Mouse (Mus musculus) neural tube, embryonic 15.5 days (tissue): Measurements from ENCODE around the gene Ptprg. TPM values are rescaled to one million over a fixed set of nuclear protein-coding genes. Genes with fewer than 3 reads are reported as not detected.
A peak's percentile ranks its signal among the peaks of the same experiment; 100 is the strongest.

ENCODE experiments used
- ATAC-seq: fragments of 200-750 bp; cut with Nextera tagmentation; 2 replicates; pipeline ENCODE4 v1.8.0; 2017; ENCODE audit warnings: mild to moderate bottlenecking, moderate TSS enrichment, moderate library complexity; ENCODE audit not compliant: low FRiP score
- H3K27ac ChIP-seq: fragments of 300-500 bp; sonication (generic); replicated peaks from 2 replicates; pipeline ENCODE4 v1.5.1; 2015; ENCODE audit warnings: mild to moderate bottlenecking, inconsistent platforms
- H3K27me3 ChIP-seq: fragments of 300-500 bp; sonication (generic); replicated peaks from 2 replicates; pipeline ENCODE4 v1.6.1; 2015; ENCODE audit warnings: inconsistent platforms
- H3K36me3 ChIP-seq: fragments of 300-500 bp; sonication (generic); 2 replicates; pipeline ENCODE4 v1.6.1; 2015; ENCODE audit warnings: inconsistent platforms
- H3K4me1 ChIP-seq: fragments of 300-500 bp; sonication (generic); 2 replicates; pipeline ENCODE4 v1.6.1; 2015; ENCODE audit warnings: inconsistent platforms
- H3K4me2 ChIP-seq: fragments of 300-500 bp; sonication (generic); 2 replicates; pipeline ENCODE4 v1.6.1; 2015; ENCODE audit warnings: inconsistent platforms, mild to moderate bottlenecking, moderate library complexity
- H3K4me3 ChIP-seq: fragments of 300-500 bp; sonication (generic); replicated peaks from 2 replicates; pipeline ENCODE4 v1.5.1; 2015; ENCODE audit warnings: mild to moderate bottlenecking, inconsistent platforms
- H3K9ac ChIP-seq: fragments of 300-500 bp; sonication (generic); replicated peaks from 2 replicates; pipeline ENCODE4 v1.6.1; 2015; ENCODE audit warnings: mild to moderate bottlenecking, inconsistent platforms
- H3K9me3 ChIP-seq: fragments of 300-500 bp; sonication (generic); replicated peaks from 2 replicates; pipeline ENCODE4 v1.6.1; 2016; ENCODE audit warnings: inconsistent platforms
- WGBS: fragments of 180-500 bp; shearing (Covaris S2); methylation state at CpG from one replicate; pipeline ENCODE4 v1.1.7; 2015; ENCODE audit warnings: mixed read lengths; 5-methylcytosine and 5-hydroxymethylcytosine counted together
- polyA plus RNA-seq: library from polyadenylated mRNA; unstranded; fragments of >200 nt; fragmentation: Nextera tagmentation; extraction: Ambion mirVana; gene quantifications from 2 replicates; pipeline ENCODE4 v1.2.1, GENCODE M21; 2015

Gene Ptprg
- polyA plus RNA-seq, 1 experiment from 2014 or later = 40.4 TPM

DNA sequence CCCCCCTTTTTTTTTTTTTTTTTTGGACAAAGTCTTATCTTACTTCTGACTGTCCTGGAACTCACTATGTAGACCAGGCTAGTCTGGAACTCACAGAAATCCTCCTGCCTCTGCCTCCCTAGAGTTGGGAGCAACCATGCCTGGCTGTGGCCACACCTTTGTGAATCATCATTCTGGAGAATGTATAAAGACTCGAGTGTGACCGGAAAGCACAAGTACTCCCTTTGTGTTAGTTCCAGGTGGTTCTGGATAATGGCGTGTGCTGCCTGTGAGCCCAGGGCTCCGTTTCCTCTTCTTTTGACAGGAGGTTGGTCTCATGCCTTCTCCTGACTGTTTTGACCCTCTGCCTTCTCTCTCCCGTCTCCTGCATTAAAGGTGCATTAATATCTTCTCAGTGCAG is 41.0 kb downstream of the Ptprg start:
- WGBS = 75% methylated on average over 5 of the region's 5 CpGs
- no peaks in the 10 kb centered on the region for H3K36me3 ChIP-seq
- peaks cover 32% of the 10 kb centered on the region for H3K4me1 ChIP-seq
- no peaks in the 10 kb centered on the region for H3K27me3 ChIP-seq
- H3K27ac ChIP-seq = no peak overlapping the region
- H3K9ac ChIP-seq = no peak overlapping the region
- no peak overlapping the region for H3K4me3 ChIP-seq
- H3K4me2 ChIP-seq = no peak overlapping the region
- no peaks in the 10 kb centered on the region for H3K9me3 ChIP-seq
- ATAC-seq = no peak

DNA sequence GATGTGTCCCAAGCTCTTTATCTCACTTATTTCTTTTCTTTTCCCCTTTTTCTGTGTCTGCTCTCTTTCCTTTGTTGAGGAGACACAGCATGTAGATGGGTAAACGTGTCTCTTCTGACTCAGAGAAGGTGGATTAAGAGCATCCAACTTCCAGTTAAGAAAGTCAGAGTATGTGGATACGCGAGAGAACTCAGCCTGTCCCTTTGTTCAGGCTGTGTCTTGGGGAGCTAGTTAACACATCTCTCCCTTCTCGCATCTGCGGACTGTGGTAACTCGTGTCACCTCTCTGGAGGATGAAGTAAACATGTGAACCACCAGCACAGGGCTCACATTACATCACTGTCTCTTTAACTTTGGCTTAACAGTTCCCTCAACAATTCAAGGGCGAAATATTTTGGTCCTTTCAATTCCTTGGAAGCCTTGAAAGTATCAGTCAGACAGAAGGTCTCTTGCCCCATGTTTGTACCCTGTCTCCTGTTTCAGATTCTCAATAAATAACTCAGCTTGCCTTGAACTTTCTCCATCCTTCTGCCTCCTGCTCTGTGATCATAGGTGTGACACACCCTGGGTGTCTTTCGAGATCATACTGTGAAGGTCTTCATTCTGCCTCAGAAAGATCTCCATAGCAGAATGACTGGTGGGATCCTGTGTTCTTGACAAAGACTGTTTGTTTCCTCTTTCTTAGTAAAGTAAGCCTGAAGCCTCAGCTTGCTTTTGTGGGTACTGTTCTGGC is 51.0 kb downstream of the Ptprg start:
- H3K4me2 ChIP-seq = no peak overlapping the region
- H3K4me1 ChIP-seq = peaks cover 25% of the 10 kb centered on the region
- no peaks in the 10 kb centered on the region for H3K9me3 ChIP-seq
- H3K4me3 ChIP-seq = no peak overlapping the region
- no peak overlapping the region for H3K9ac ChIP-seq
- H3K27ac ChIP-seq = no peak overlapping the region
- no peak for ATAC-seq
- no peaks in the 10 kb centered on the region for H3K27me3 ChIP-seq
- no peaks in the 10 kb centered on the region for H3K36me3 ChIP-seq
- 77% methylated on average over 8 of the region's 8 CpGs for WGBS

- H3K27ac ChIP-seq = no peak overlapping the region
- H3K4me2 ChIP-seq = no peak overlapping the region
- H3K27me3 ChIP-seq = no peaks in the 10 kb centered on the region
- peaks cover 23% of the 10 kb centered on the region for H3K4me1 ChIP-seq
- H3K9ac ChIP-seq = no peak overlapping the region
- no peak overlapping the region for H3K4me3 ChIP-seq
- no peaks in the 10 kb centered on the region for H3K36me3 ChIP-seq
- no peaks in the 10 kb centered on the region for H3K9me3 ChIP-seq
- ATAC-seq = peak; percentile 33; the same call in 1 of the 2 replicates
- 45% methylated on average over 8 of the region's 8 CpGs for WGBS
Observed at GRCm38 (mm10) chr14:11608366-11608765, 55.0 kb downstream of the Ptprg start.

DNA sequence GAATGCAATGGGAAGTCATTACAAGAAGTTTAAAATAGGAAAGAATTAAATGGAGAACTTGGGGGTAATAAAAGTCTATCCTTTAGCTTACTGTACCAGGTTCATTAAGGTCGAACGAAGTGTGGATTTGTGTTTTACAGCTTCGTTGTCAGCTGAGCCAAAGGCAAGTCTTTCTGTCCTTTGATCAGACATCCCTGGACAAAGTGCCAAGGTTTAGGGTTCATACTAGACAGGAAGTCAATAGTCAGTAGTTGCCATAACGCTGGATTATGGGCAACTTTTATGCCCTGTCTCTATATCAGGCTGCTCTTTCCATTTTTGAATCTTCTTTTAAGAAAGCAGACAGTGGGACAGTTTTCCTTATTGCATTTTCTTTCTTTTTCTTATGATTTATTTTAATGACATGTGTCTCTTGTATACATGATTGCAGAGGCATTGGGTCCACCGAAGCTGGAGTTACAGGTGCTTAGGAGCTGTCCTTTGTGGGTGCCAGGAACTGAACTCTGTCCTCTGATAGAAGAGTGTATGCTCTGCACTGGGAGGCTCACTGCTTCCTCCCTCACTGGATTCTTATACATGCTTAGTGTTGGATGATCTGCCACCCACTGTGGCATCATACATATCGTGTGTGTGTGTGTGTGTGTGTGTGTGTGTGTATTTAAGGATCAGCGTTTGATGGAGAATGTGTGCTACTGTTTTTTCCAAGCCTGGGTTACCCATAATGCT is 56.7 kb downstream of the Ptprg start:
- Histone ChIP-seq H3K9ac (no peak overlapping the region), H3K27me3 (no peaks in the 10 kb centered on the region), H3K27ac (no peak overlapping the region), H3K4me2 (no peak overlapping the region), H3K4me3 (no peak overlapping the region), H3K36me3 (no peaks in the 10 kb centered on the region), H3K4me1 (peaks cover 23% of the 10 kb centered on the region), H3K9me3 (no peaks in the 10 kb centered on the region)
- WGBS = 71% methylated on average over 7 of the region's 7 CpGs
- no peak for ATAC-seq

- no peaks in the 10 kb centered on the region for H3K27me3 ChIP-seq
- no peaks in the 10 kb centered on the region for H3K36me3 ChIP-seq
- peaks cover 24% of the 10 kb centered on the region for H3K4me1 ChIP-seq
- no peak overlapping the region for H3K4me2 ChIP-seq
- H3K9ac ChIP-seq = no peak overlapping the region
- no peak overlapping the region for H3K4me3 ChIP-seq
- no peak overlapping the region for H3K27ac ChIP-seq
- WGBS = 82% methylated on average over 5 of the region's 5 CpGs
- H3K9me3 ChIP-seq = no peaks in the 10 kb centered on the region
- ATAC-seq = no peak
Observed at GRCm38 (mm10) chr14:11612426-11612825, 59.1 kb downstream of the Ptprg start.

DNA sequence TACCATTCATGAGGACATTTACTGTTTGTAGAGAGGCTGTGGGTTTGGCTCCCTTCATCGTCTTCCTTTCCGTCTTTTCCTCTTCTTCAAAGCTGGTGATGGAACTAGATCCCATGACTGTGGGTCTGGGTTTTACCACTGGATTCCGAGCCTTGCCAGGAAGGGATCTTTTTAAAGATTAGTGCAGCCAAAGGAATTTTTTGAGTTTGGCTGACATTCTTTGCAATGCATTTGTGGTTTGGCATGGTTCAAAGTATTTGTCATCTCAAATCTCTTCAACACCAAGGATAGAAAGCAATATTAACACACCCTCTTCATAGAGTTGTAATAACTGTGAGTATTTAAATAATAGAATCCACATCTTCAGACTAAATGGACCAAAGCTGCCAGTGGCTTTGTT is 59.8 kb downstream of the Ptprg start:
- H3K9ac ChIP-seq = no peak overlapping the region
- 93% methylated on average over 3 of the region's 3 CpGs for WGBS
- H3K4me3 ChIP-seq = no peak overlapping the region
- no peaks in the 10 kb centered on the region for H3K9me3 ChIP-seq
- no peak overlapping the region for H3K27ac ChIP-seq
- peaks cover 23% of the 10 kb centered on the region for H3K4me1 ChIP-seq
- H3K27me3 ChIP-seq = no peaks in the 10 kb centered on the region
- no peak for ATAC-seq
- no peaks in the 10 kb centered on the region for H3K36me3 ChIP-seq
- no peak overlapping the region for H3K4me2 ChIP-seq

GRCm38 (mm10) chr14:11615697-11616096 is 62.4 kb downstream of the Ptprg start:
- Histone ChIP-seq H3K9ac (no peak overlapping the region), H3K27me3 (no peaks in the 10 kb centered on the region), H3K4me1 (peaks cover 21% of the 10 kb centered on the region), H3K4me3 (no peak overlapping the region), H3K36me3 (no peaks in the 10 kb centered on the region), H3K9me3 (no peaks in the 10 kb centered on the region), H3K27ac (no peak overlapping the region), H3K4me2 (no peak overlapping the region)
- WGBS = 75% methylated on average over 3 of the region's 3 CpGs
- no peak for ATAC-seq

GRCm38 (mm10) chr14:11617362-11617761 is 64.0 kb downstream of the Ptprg start:
- 61% methylated on average over 6 of the region's 6 CpGs for WGBS
- Histone ChIP-seq H3K36me3 (no peaks in the 10 kb centered on the region), H3K9me3 (no peaks in the 10 kb centered on the region), H3K4me1 (peaks cover 32% of the 10 kb centered on the region), H3K27me3 (no peaks in the 10 kb centered on the region), H3K4me2 (no peak overlapping the region), H3K27ac (no peak overlapping the region), H3K9ac (no peak overlapping the region), H3K4me3 (no peak overlapping the region)
- peak; percentile 42; the same call in 1 of the 2 replicates for ATAC-seq

- WGBS = 45% methylated on average over 6 of the region's 6 CpGs
- H3K4me3 ChIP-seq = no peak overlapping the region
- H3K36me3 ChIP-seq = no peaks in the 10 kb centered on the region
- H3K9me3 ChIP-seq = no peaks in the 10 kb centered on the region
- H3K27ac ChIP-seq = no peak overlapping the region
- peaks cover 37% of the 10 kb centered on the region for H3K4me1 ChIP-seq
- H3K9ac ChIP-seq = no peak overlapping the region
- no peaks in the 10 kb centered on the region for H3K27me3 ChIP-seq
- H3K4me2 ChIP-seq = no peak overlapping the region
- ATAC-seq = no peak
Observed at GRCm38 (mm10) chr14:11618140-11618705, 64.9 kb downstream of the Ptprg start.

GRCm38 (mm10) chr14:11619606-11620005 is 66.3 kb downstream of the Ptprg start:
- Histone ChIP-seq H3K9me3 (no peaks in the 10 kb centered on the region), H3K4me2 (no peak overlapping the region), H3K4me1 (peaks cover 39% of the 10 kb centered on the region), H3K36me3 (no peaks in the 10 kb centered on the region), H3K27me3 (no peaks in the 10 kb centered on the region), H3K27ac (no peak overlapping the region), H3K9ac (no peak overlapping the region), H3K4me3 (no peak overlapping the region)
- 91% methylated on average over 7 of the region's 7 CpGs for WGBS
- ATAC-seq = no peak

GRCm38 (mm10) chr14:11620314-11620713 is 67.0 kb downstream of the Ptprg start:
- peaks cover 39% of the 10 kb centered on the region for H3K4me1 ChIP-seq
- WGBS = 68% methylated on average over 6 of the region's 6 CpGs
- H3K27me3 ChIP-seq = no peaks in the 10 kb centered on the region
- no peak overlapping the region for H3K4me2 ChIP-seq
- no peak overlapping the region for H3K9ac ChIP-seq
- H3K36me3 ChIP-seq = no peaks in the 10 kb centered on the region
- ATAC-seq = no peak
- H3K9me3 ChIP-seq = no peaks in the 10 kb centered on the region
- H3K4me3 ChIP-seq = no peak overlapping the region
- H3K27ac ChIP-seq = no peak overlapping the region
